Mouse (Mus musculus) testis, postnatal 10 days (tissue): Measurements from ENCODE around the gene Sco2.

ENCODE experiments used
- DNase-seq: peaks from one replicate; pipeline ENCODE4 v3.0.0; 2021; ENCODE audit warnings: low spot score

Sco2 gene

GRCm38 (mm10) chr15:89373027-89373761, 452 bp downstream of the Sco2 start:
- DNase-seq = peak; percentile 88

GRCm38 (mm10) chr15:89372536-89372935, 1.1 kb downstream of the Sco2 start:
- DNase-seq = no peak

GRCm38 (mm10) chr15:89372068-89372467, 1.6 kb downstream of the Sco2 start:
- peak; percentile 42 for DNase-seq

- DNase-seq = no peak
Observed at GRCm38 (mm10) chr15:89365141-89365551, 8.5 kb downstream of the Sco2 start.

- no peak for DNase-seq
Observed at GRCm38 (mm10) chr15:89363051-89363450, 10.6 kb downstream of the Sco2 start.

- DNase-seq = no peak
Observed at GRCm38 (mm10) chr15:89358784-89359183, 14.9 kb downstream of the Sco2 start.

GRCm38 (mm10) chr15:89356372-89356771, 17.3 kb downstream of the Sco2 start:
- DNase-seq = peak; percentile 94

- peak; percentile 98 for DNase-seq
Observed at GRCm38 (mm10) chr15:89355241-89356187, 18.1 kb downstream of the Sco2 start, which contains the start of the genes Lmf2 and Ncaph2. TSS of gene Lmf2 (minus strand) at chr15:89355659. TSS of gene Ncaph2 (plus strand) at chr15:89355719.

GRCm38 (mm10) chr15:89354455-89354854, 19.2 kb downstream of the Sco2 start:
- DNase-seq = peak; percentile 49

GRCm38 (mm10) chr15:89353837-89354236, 19.8 kb downstream of the Sco2 start:
- DNase-seq = no peak

GRCm38 (mm10) chr15:89352795-89353194, 20.9 kb downstream of the Sco2 start:
- DNase-seq = no peak

- no peak for DNase-seq
Observed at GRCm38 (mm10) chr15:89352054-89352453, 21.6 kb downstream of the Sco2 start.

GRCm38 (mm10) chr15:89351302-89351701, 22.3 kb downstream of the Sco2 start:
- no peak for DNase-seq

GRCm38 (mm10) chr15:89350447-89350846, 23.2 kb downstream of the Sco2 start:
- DNase-seq = no peak

GRCm38 (mm10) chr15:89343325-89343724, 30.3 kb downstream of the Sco2 start:
- no peak for DNase-seq

- no peak for DNase-seq
Observed at GRCm38 (mm10) chr15:89341678-89342077, 32.0 kb downstream of the Sco2 start.

GRCm38 (mm10) chr15:89340136-89340535, 33.5 kb downstream of the Sco2 start:
- no peak for DNase-seq

GRCm38 (mm10) chr15:89339696-89340095, 34.0 kb downstream of the Sco2 start:
- no peak for DNase-seq

GRCm38 (mm10) chr15:89336422-89336821, 37.2 kb downstream of the Sco2 start:
- no peak for DNase-seq

- DNase-seq = no peak
Observed at GRCm38 (mm10) chr15:89334774-89335537, 38.7 kb downstream of the Sco2 start.

GRCm38 (mm10) chr15:89334271-89334670, 39.4 kb downstream of the Sco2 start, which contains the start of gene Miox:
TSS of gene Miox (plus strand) at chr15:89334398.
- no peak for DNase-seq

- DNase-seq = no peak
Observed at GRCm38 (mm10) chr15:89326441-89326840, 47.2 kb downstream of the Sco2 start.
